Mouse (Mus musculus) stomach, postnatal 0 days (tissue): ENCODE data around the gene Manba.

Experiments used
- CTCF ChIP-seq: IDR thresholded peaks from 2 replicates; pipeline ENCODE4 v1.5.1; 2016; ENCODE audit warnings: antibody characterized with exemption, low read depth, mild to moderate bottlenecking, moderate library complexity
- EP300 ChIP-seq: optimal IDR thresholded peaks from 2 replicates; pipeline ENCODE3; 2016; ENCODE audit warnings: antibody characterized with exemption

DNA sequence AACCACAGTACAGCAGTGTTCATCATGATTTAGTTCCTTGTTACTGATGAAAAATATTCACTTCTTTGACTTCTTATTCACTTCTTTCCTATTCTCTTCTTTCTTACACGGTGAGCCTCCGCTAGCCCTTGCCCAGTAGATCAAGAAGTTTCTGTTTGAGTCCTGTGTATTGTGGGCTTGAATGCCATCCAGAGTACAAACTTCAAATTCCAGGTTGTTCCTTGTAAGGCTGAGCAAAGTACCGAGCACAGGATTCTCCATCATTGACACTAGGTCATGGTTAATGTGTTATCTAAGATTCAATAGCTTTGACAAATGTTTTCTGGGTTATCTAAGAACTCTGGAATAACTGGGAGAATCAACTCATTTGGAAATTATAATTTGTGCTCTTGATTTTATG, 25.0 kb downstream of the Manba start:
- no peak for TF ChIP-seq EP300
- no peak for TF ChIP-seq CTCF
